Mouse (Mus musculus) embryonic fibroblast, embryonic 13.5 days (primary cell): Measurements from ENCODE around the gene Tlk1. TPM values are rescaled to one million over a fixed set of nuclear protein-coding genes. Genes with fewer than 3 reads are reported as not detected.

Experiments used
- H3K27ac ChIP-seq: 2 replicates; pipeline ENCODE4 v1.5.1; 2012; ENCODE audit warnings: low read length, control low read depth, inconsistent platforms; ENCODE audit not compliant: insufficient read depth
- H3K4me1 ChIP-seq: 2 replicates; pipeline ENCODE4 v1.6.1; 2011; ENCODE audit warnings: low read length; ENCODE audit not compliant: control insufficient read depth, insufficient read depth
- H3K4me3 ChIP-seq: 2 replicates; pipeline ENCODE4 v1.5.1; 2011; ENCODE audit warnings: mild to moderate bottlenecking, control low read depth, low read length; ENCODE audit not compliant: insufficient read depth
- CTCF ChIP-seq: IDR thresholded peaks from 2 replicates; pipeline ENCODE4 v1.5.1; 2011; ENCODE audit warnings: mild to moderate bottlenecking, control low read depth, low read length, moderate library complexity, borderline replicate concordance; ENCODE audit not compliant: insufficient read depth
- POLR2A ChIP-seq: IDR thresholded peaks from 2 replicates; pipeline ENCODE4 v1.6.1; 2011; ENCODE audit warnings: low read depth, mild to moderate bottlenecking, control low read depth, low read length, moderate library complexity
- polyA plus RNA-seq: library from polyadenylated mRNA; stranded (reverse); fragments of >200 nt; gene quantifications from 2 replicates; pipeline ENCODE4 v1.2.4, GENCODE M21; 2011; ENCODE audit warnings: low read depth; ENCODE audit not compliant: missing spikeins, insufficient read length

Gene Tlk1
- polyA plus RNA-seq, 1 experiment: 59.1 TPM

DNA sequence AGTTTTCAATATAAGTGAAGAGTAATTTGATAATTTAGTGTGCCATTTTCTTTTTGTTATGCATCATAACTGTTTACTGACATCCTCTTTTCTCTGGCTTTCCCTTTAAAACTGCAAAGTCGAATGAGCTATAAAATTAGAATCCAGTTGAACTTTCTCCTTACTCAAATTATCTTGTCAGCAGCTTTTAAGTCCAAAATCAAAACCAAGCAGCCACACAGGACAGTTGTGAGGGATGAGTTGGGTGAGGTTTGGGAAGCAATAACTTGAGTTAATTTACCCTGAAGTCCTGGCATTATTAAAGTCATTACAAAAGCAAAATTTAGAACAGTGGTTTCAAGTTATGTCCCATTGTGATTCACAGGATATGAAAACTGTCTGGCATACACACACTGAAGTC, 62.8 kb downstream of the Tlk1 start:
- Histone ChIP-seq H3K4me3 (no peak overlapping the region), H3K4me1 (no peaks in the 10 kb centered on the region), H3K27ac (no peak overlapping the region)
- TF ChIP-seq POLR2A (no peak), CTCF (no peak)

DNA sequence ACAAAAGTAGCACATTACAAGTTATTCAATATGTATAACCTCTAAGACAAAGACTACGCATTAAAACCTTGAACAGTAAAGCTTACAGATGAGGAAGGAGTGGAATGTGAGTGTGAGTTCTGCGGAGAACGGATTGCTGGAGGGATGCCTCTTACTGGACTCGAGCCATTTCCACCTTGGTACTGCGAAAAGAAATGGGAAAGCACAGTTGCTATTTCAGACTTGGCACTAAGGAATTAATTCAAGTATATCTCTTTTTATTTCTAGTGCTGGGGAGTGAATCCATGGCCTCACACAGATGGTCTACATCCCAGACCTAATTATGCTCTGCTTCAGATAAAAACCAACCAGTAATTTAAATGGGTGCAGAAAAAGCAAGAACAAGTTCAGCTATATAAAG, 73.4 kb downstream of the Tlk1 start:
- Histone ChIP-seq H3K4me1 (no peaks in the 10 kb centered on the region), H3K4me3 (no peak overlapping the region), H3K27ac (no peak overlapping the region)
- TF ChIP-seq POLR2A (no peak), CTCF (no peak)

DNA sequence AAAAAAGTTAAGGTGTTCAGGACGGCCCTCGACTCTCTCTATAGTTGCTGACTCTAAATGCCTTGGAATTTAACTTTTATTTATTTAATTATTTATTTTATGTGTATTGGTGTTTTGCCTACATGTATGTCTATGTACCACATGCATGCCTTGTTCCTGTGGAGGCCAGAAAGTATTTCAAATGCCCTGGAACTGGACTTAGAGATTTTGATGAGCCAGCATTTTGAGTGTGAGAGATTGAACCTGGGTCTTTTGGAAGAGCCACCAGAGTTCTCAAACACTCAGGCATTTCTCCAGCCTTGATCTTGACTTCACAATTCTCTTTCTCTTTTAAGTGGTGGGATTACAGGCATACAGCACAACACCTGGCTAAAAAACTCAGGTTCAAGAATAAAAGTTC, 73.9 kb downstream of the Tlk1 start:
- no peak for TF ChIP-seq POLR2A
- TF ChIP-seq CTCF: no peak
- Histone ChIP-seq H3K4me3 (no peak overlapping the region), H3K4me1 (no peaks in the 10 kb centered on the region), H3K27ac (no peak overlapping the region)

DNA sequence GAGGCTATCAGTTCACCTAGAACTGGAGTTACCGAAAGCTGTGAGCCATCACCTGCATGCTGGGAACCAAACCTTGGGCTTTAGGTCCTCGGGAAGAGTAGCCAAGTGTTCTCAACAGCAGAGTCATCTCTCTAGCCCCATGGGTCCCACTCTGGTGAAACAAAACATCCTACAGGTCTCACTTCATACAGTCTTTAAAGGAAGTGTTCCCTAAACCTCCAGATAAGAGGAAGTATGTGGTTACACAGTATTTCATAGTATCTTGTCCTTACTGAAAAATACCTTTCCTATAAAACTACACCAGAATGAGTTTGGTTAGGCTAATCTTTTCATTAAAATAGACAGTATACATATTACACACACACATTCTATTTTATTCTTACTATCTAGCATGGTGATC, 82.9 kb downstream of the Tlk1 start:
- Histone ChIP-seq H3K4me3 (no peak overlapping the region), H3K27ac (no peak overlapping the region), H3K4me1 (no peaks in the 10 kb centered on the region)
- TF ChIP-seq POLR2A: no peak
- TF ChIP-seq CTCF: no peak

DNA sequence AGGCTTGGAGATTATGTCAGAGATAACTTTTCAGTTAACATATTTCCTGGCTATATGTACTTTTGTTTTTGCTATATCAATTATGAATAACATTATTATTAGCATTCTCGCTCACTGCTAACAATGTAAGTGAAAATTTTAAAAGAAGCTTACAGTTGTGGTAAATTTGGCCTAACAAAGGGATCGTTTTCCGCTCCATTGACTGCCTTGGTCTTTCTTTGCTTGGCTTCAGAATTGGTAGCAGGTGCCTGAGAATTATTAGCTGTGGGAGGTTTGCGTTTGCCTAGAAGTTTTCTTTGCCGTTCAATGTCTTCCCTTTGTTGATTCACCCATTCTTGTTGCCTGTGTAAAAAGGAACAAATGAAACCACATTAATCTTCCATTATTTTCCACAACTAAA, 83.6 kb downstream of the Tlk1 start:
- Histone ChIP-seq H3K4me3 (no peak overlapping the region), H3K27ac (no peak overlapping the region), H3K4me1 (no peaks in the 10 kb centered on the region)
- no peak for TF ChIP-seq CTCF
- TF ChIP-seq POLR2A: no peak

DNA sequence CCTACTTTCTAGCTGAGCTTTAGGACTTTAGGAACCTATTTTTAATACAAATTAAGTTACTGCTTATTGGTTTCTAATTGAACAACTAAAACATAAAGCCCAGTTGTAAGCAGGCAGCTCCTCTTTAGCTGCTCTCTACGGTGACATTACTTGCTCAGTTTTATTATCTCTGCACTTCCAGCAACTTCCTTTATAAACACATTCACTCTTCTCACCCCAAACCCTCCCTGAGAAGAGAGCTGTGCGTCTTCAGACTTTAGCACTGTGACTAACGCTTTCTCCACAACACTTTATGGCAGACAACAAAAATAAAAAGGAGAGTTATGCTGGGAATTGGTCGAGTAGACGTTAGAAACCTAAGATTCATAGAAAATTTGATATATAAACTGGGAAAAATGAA, 89.5 kb downstream of the Tlk1 start:
- no peak overlapping the region for H3K27ac ChIP-seq
- TF ChIP-seq CTCF (no peak), POLR2A (no peak)
- no peaks in the 10 kb centered on the region for H3K4me1 ChIP-seq
- H3K4me3 ChIP-seq: no peak overlapping the region

DNA sequence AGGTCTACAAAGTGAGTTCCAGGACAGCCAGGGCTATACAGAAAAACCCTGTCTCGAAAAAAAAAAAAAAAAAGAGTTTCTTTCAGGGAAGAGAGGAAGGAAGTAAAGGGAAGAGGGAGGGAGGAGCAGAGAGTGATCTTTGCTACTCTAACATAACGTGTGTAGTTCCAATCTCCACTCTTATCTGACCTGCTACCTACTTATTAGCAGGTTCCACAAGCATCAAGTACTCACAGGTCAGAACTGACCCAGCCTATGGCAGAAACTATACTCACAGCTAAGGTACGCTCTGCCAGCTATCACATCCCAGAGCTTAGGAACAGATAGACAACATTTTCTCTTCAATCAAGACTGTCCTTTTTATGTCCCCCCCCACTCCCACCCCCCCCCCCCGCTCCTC, 90.0 kb downstream of the Tlk1 start:
- Histone ChIP-seq H3K4me3 (no peak overlapping the region), H3K4me1 (no peaks in the 10 kb centered on the region), H3K27ac (no peak overlapping the region)
- TF ChIP-seq POLR2A: no peak
- TF ChIP-seq CTCF: no peak

DNA sequence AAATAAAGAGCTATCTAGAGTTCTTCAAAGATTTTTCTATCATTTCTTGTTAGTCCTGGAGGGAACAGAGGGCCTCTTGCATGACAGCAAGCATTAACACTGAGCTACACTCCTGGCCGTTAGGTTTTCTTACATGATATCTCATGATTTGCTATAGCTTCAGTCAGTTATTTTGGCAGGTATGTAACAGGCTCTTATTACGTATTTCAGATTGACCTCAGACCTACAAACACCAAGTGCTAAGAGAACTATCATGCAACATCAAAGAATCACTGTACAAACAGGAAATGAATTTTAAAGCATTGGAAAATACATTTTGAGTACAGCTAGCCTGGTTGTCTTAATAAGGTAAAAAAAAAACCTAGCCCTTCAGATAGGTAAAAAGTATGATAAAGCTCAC, 98.4 kb downstream of the Tlk1 start:
- TF ChIP-seq POLR2A (no peak), CTCF (no peak)
- Histone ChIP-seq H3K4me3 (no peak overlapping the region), H3K4me1 (no peaks in the 10 kb centered on the region), H3K27ac (no peak overlapping the region)

DNA sequence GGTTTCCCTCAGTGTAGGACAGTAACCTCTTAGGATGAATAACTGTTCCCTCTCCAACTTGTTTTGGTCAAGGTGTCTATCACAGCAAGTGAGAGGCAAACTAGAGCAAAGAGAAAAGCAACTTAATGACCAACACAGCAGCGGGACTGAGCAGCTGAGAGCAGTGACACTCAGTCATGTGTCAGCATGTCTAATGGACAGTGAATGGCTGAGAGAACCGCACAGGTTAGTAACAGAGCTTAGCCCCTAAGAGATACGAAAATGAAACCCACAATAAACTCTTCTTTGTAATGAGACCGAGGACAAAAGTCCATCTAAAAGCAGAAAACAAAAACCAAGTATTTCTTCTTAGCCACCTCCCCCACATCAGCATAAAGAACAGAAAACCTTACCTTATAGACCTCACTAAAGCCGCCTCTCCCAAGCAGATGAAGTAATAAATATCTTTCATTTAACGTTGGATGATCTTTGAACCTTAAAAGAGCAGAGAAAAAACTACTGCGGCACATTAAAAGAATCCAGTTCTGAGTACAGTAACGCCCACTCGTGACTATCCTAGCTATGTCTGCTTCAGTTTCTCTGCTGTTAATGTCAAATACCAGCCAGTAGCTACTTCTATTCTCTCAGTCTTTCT, 101.8 kb downstream of the Tlk1 start:
- Histone ChIP-seq H3K4me1 (no peaks in the 10 kb centered on the region), H3K27ac (no peak overlapping the region), H3K4me3 (no peak overlapping the region)
- TF ChIP-seq CTCF (no peak), POLR2A (no peak)

DNA sequence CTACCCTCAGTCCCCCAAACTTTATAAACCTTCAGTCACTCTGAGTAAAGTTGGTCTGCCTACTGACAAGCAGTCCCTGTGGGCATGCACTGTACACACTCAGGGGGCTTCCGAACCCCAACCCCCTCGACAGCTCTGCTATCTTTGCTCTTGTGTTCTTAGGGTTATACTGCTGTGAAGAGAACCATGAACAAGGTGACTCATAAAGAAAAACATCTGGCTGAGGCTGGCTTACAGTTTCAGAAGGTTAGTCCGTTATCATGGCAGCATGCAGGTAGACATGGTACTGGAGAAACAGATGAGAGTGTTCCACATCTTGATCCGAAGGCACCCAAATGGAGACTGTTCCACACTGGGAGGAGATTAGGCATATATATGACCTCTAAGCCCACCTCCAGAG, 114.7 kb downstream of the Tlk1 start:
- no peak for TF ChIP-seq POLR2A
- no peak for TF ChIP-seq CTCF
- no peak overlapping the region for H3K4me3 ChIP-seq
- H3K4me1 ChIP-seq: no peaks in the 10 kb centered on the region
- H3K27ac ChIP-seq: no peak overlapping the region

DNA sequence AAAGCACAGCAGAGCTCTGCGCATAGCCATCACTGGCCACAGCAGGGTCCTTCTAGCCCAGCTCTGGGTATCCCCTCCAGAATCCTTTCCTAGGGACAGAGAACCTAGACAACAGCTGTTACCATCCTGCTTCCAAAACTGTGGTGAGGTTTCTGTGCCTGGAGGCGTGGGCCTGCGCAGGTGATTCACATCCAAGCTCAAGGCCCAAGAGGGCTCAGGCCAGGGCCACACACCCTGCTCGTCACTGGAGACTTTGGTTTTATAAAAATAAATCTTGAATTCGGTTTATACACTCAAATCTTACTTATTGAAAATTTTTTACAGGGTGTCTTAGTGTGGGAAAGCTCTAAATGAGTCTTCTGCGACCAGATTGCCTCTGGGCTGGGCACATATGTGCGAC, 115.3 kb downstream of the Tlk1 start:
- Histone ChIP-seq H3K27ac (no peak overlapping the region), H3K4me1 (no peaks in the 10 kb centered on the region), H3K4me3 (no peak overlapping the region)
- TF ChIP-seq POLR2A (no peak), CTCF (no peak)
